11 mouse cellular contexts compared by ENCODE assay signal in the genomic region with DNA sequence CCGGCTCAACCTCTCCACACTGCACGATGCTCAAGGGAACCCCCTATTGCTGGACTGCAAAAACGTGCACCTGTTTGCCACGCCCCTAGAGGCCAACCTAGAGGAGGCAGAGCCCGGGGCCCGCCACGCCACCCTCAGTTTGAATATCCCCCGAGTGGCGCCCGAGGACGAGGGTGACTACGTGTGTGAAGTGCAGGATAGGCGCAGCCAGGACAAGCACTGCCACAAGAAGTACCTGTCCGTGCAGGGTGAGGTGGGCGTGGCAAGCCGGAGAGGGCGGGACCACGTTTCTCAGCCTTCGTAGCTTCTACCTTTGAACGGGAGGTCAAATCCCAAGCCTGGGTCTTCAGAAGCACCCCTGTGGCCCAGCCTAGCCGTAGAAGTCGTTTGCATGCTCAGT. TPM values are rescaled to one million over a fixed set of nuclear protein-coding genes. Genes with fewer than 3 reads are reported as not detected.
DNase-seq lines count a peak whose midpoint lies in the region; ATAC-seq and TF ChIP-seq lines count a peak whose summit lies in the region.
"Had no signal": no experiment of that assay in that cellular context is flagged by ENCODE, and none has a peak within 500 bp of the region (broad histone marks: within the 10 kb centered on the region; RNA-seq: fewer than 3 reads in every experiment).

No protein-coding gene starts in this region.

- H3K27ac ChIP-seq in heart, embryonic 16.5 days (ENCODE audit: low read length) = no peak overlapping the region
- H3K27ac ChIP-seq in ES-E14 (ENCODE audit: insufficient read depth, low read depth, low read length, poor library complexity, severe bottlenecking) = no peak overlapping the region
- H3K27ac ChIP-seq in hindbrain, embryonic 11.5 days (ENCODE audit: low read depth, low read length) = no peak overlapping the region
- no peak overlapping the region for H3K27ac ChIP-seq in midbrain, embryonic 12.5 days (replicated peaks)

- peaks cover 6% of the 10 kb centered on the region for H3K4me1 ChIP-seq in heart, embryonic 16.5 days (ENCODE audit: control insufficient read depth, insufficient read depth, low read length)
- H3K4me1 ChIP-seq in ES-E14 (ENCODE audit: control insufficient read depth in 2 of 2, insufficient read depth in 2 of 2, low read length in 2 of 2, poor library complexity in 1 of 2) = peaks cover 0 to 7% of the 10 kb centered on the region in 2 experiments; a peak in 1 of 4 replicates
- H3K4me1 ChIP-seq in hindbrain, embryonic 11.5 days (replicated peaks; ENCODE audit: control insufficient read depth, insufficient read depth, low read length) = peaks cover 3% of the 10 kb centered on the region; the same call in 1 of the 2 replicates
- peaks cover 13% of the 10 kb centered on the region; the same call in 1 of the 2 replicates for H3K4me1 ChIP-seq in midbrain, embryonic 12.5 days

- peaks cover 40% of the 10 kb centered on the region for H3K27me3 ChIP-seq in heart, embryonic 16.5 days (ENCODE audit: control insufficient read depth, insufficient read depth, low read length)
- peaks cover 35% of the 10 kb centered on the region for H3K27me3 ChIP-seq in hindbrain, embryonic 11.5 days (ENCODE audit: control insufficient read depth, insufficient read depth, low read length)
- peaks cover 64% of the 10 kb centered on the region for H3K27me3 ChIP-seq in midbrain, embryonic 12.5 days

- ATAC-seq in heart, embryonic 16.5 days (replicated peaks; ENCODE audit: extremely low read depth, insufficient read depth, low FRiP score) = no peak
- no peak for ATAC-seq in hindbrain, embryonic 11.5 days (ENCODE audit: low FRiP score)
- no peak for ATAC-seq in midbrain, embryonic 12.5 days (ENCODE audit: low FRiP score, low read depth)

- no peak for DNase-seq in heart, postnatal 4 days
- no peak for DNase-seq in ES-E14 (ENCODE audit: low read depth, low spot score)
- DNase-seq in hindbrain, embryonic 11.5 days (ENCODE audit: low spot score) = no peak
- DNase-seq in B cell, adult 2 months = no peak
- DNase-seq in cerebellum, adult 11-12 months = no peak
- DNase-seq in adrenal gland, adult (ENCODE audit: inconsistent age in 2 of 2, low spot score in 1 of 2) = no peak
- DNase-seq: layer of hippocampus, postnatal 36 days; right cerebral cortex, adult 18-20 months had no signal

- no peaks in the 10 kb centered on the region for H3K9me3 ChIP-seq in heart, embryonic 16.5 days (replicated peaks; ENCODE audit: control insufficient read depth, low read length)
- no peaks in the 10 kb centered on the region for H3K9me3 ChIP-seq in ES-E14 (ENCODE audit: control insufficient read depth, insufficient read depth, low read depth, low read length)
- H3K9me3 ChIP-seq in hindbrain, embryonic 11.5 days (ENCODE audit: control insufficient read depth, low read length) = no peaks in the 10 kb centered on the region
- no peaks in the 10 kb centered on the region for H3K9me3 ChIP-seq in midbrain, embryonic 12.5 days

- in situ Hi-C loops in ES-E14 (cut with MboI; ENCODE audit: low sequenced_read_pairs in 2 of 2, unreplicated experiment in 2 of 2) = no loop called here

- H3K4me3 ChIP-seq in heart, embryonic 16.5 days (ENCODE audit: low read length) = peak overlapping the region; percentile 34
- peak overlapping the region; percentile 17 to 34; a peak in 3 of 4 replicates for H3K4me3 ChIP-seq in ES-E14 (ENCODE audit: insufficient read depth in 1 of 2, low read depth in 1 of 2, low read length in 2 of 2, poor library complexity in 1 of 2, severe bottlenecking in 1 of 2)
- no peak overlapping the region for H3K4me3 ChIP-seq in hindbrain, embryonic 11.5 days (ENCODE audit: low read depth, low read length)
- peak overlapping the region; percentile 13; the same call in 1 of the 2 replicates for H3K4me3 ChIP-seq in midbrain, embryonic 12.5 days

- WGBS in heart, embryonic 16.5 days = 25% methylated on average over 22 of the region's 22 CpGs
- 9% methylated on average over 22 of the region's 22 CpGs for WGBS in hindbrain, embryonic 11.5 days
- 8% methylated on average over 22 of the region's 22 CpGs for WGBS in midbrain, embryonic 12.5 days

- H3K4me2 ChIP-seq in heart, embryonic 16.5 days (ENCODE audit: low read depth, low read length) = peak overlapping the region; percentile 58
- peak overlapping the region; percentile 19; the same call in 1 of the 2 replicates for H3K4me2 ChIP-seq in hindbrain, embryonic 11.5 days (replicated peaks; ENCODE audit: low read depth, low read length)
- H3K4me2 ChIP-seq in midbrain, embryonic 12.5 days (replicated peaks) = peak overlapping the region; percentile 16; the same call in 1 of the 2 replicates

- no peaks in the 10 kb centered on the region for H3K36me3 ChIP-seq in heart, embryonic 16.5 days (ENCODE audit: control insufficient read depth, insufficient read depth)
- no peaks in the 10 kb centered on the region for H3K36me3 ChIP-seq in ES-E14 (ENCODE audit: control insufficient read depth, insufficient read depth, low read length, poor library complexity, severe bottlenecking)
- no peaks in the 10 kb centered on the region for H3K36me3 ChIP-seq in hindbrain, embryonic 11.5 days (ENCODE audit: control insufficient read depth, insufficient read depth, low read length)
- no peaks in the 10 kb centered on the region for H3K36me3 ChIP-seq in midbrain, embryonic 12.5 days

- no peak overlapping the region for H3K9ac ChIP-seq in heart, embryonic 16.5 days (ENCODE audit: low read length)
- no peak overlapping the region for H3K9ac ChIP-seq in ES-E14 (ENCODE audit: insufficient read depth, low read depth, low read length, poor library complexity, severe bottlenecking)
- no peak overlapping the region for H3K9ac ChIP-seq in hindbrain, embryonic 11.5 days (ENCODE audit: low read depth, low read length)
- H3K9ac ChIP-seq in midbrain, embryonic 12.5 days (replicated peaks) = no peak overlapping the region

TF ChIP-seq in ES-E14, 5 proteins besides CTCF, POLR2A, EP300 and RAD21:
- no peak for TF ChIP-seq ZC3H11A (IDR thresholded peaks at IDR 0.05; ENCODE audit: borderline replicate concordance, low read depth, low read length)
- TF ChIP-seq HCFC1 (IDR thresholded peaks at IDR 0.05; ENCODE audit: borderline replicate concordance, insufficient read depth, low read length) = no peak
- no peak for TF ChIP-seq CHD2 (IDR thresholded peaks at IDR 0.05; ENCODE audit: low read depth, low read length)
- no peak for TF ChIP-seq MAFK (IDR thresholded peaks at IDR 0.05; ENCODE audit: insufficient read depth, low read depth, low read length)
- no peak for TF ChIP-seq ZNF384 (IDR thresholded peaks at IDR 0.05; ENCODE audit: low read depth, low read length)

RNA-seq across cellular contexts. Expression of gene Flt4, which starts 25.0 kb away (rescaled TPM):
- polyA plus RNA-seq in heart, embryonic 16.5 days (2015; fragmentation: Nextera tagmentation; extraction: Ambion mirVana) = 6.1 and 7.4 TPM in 2 replicates
- 10 to 100 TPM; 14.7 to 19.0 TPM for total RNA-seq in heart, postnatal 4 days (2021)
- total RNA-seq in ES-E14 (2012; rRNA removed) = 4.3 and 6.7 TPM in 2 replicates
- 3.0 and 3.1 TPM in 2 replicates for polyA plus RNA-seq in hindbrain, embryonic 11.5 days (2014; fragmentation: Nextera tagmentation; extraction: Ambion mirVana)
- polyA plus RNA-seq in midbrain, embryonic 12.5 days (2016; fragmentation: Nextera tagmentation; extraction: Ambion mirVana) = 2.1 and 2.8 TPM in 2 replicates

RNA-seq across cellular contexts. Expression of gene Scgb3a1, which starts 29.3 kb away (rescaled TPM):
- 2.1 and 5.3 TPM in 2 replicates for polyA plus RNA-seq in heart, embryonic 16.5 days (2015; fragmentation: Nextera tagmentation; extraction: Ambion mirVana)
- total RNA-seq in heart, postnatal 4 days (2021) = not detected
- 1.4 and 1.6 TPM in 2 replicates for total RNA-seq in ES-E14 (2012; rRNA removed)
- polyA plus RNA-seq in hindbrain, embryonic 11.5 days (2014; fragmentation: Nextera tagmentation; extraction: Ambion mirVana) = not detected in 2 replicates
- not detected in 2 replicates for polyA plus RNA-seq in midbrain, embryonic 12.5 days (2016; fragmentation: Nextera tagmentation; extraction: Ambion mirVana)
- total RNA-seq: layer of hippocampus, postnatal 36 days had no signal
- polyA plus RNA-seq: brain, embryonic 14.5 days had no signal
